Mouse (Mus musculus) mesoderm, embryonic 11.5 days (tissue): Measurements from ENCODE around the gene Mrpl9.
A peak's percentile ranks its signal among the peaks of the same experiment; 100 is the strongest.

Experiments used
- DNase-seq: peaks from one replicate; pipeline ENCODE4 v3.0.0-alpha.2; 2012; ENCODE audit warnings: low read depth, low spot score

Gene Mrpl9

DNA sequence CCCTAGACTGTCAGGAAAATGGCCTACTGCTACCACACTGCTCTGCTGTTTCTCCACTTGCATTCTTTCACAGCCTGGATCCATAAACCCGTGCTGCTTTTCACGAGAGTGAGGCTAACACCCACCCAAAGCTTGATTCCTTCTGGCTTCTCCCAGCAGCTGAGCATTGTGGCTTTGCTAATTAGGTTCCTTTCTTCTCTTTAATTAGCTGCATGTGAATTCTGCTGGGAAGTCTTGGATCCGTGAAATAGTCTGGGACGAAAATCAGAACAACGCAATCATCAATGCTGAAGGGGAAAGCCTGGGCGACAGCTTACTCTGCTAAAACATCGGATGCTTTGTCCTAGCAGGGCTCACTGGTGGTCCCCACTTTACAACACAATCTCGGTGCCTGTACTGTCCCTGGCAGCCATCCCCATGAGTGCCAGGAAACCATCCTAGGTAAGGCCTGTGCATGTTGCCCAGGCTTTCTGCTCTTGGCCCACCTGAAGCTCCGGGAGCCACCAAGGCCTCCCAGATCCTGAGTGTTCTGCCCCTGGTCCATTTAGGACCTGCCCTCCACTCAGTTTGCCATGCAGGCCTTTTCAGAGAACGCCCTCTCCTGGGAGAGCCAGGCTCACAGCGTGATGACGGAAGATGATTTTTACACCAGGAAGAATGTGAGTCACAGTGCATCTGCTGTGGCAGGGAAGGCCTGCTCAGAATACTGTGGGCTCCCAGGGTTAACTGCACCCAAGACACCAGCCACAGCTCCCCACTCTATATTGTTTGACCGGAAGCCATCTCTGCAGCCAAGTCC lies 22.7 kb downstream of the Mrpl9 start:
- no peak for DNase-seq

- DNase-seq = no peak
Measured at GRCm38 (mm10) chr3:94468931-94469330, 25.8 kb downstream of the Mrpl9 start.

DNA sequence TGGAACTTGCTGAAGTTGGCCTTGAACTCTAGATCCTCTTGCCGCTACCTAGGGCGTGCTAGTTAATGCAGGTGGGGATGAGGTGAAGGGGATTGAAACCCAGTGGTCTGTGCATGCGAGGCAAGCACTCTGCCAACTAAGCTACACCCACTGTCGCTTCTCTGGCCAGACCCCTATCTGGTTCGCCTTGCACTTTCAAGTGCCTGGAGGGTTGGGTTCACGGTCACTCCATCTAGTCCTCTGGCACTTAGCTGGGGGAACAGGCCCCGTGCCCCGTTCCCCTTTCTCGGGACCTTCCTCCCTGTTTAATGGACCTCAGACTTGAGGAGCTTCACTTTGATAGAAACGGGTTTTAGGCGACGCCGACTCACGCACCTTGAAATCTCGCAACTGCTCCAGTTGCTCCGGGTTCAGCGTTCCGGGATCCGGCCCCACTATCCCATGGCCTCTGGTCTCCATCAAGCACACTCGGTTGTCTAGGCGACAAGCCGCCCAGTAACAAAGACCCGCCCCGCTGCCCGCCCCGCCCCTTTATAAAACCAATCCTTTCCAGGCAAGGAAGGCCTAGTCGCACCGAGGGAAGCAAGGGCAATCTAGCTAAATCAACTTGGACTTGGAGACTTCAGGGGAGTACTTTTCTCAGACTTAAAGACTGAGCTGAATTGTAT lies 29.5 kb downstream of the Mrpl9 start:
- DNase-seq = peak; percentile 58

DNA sequence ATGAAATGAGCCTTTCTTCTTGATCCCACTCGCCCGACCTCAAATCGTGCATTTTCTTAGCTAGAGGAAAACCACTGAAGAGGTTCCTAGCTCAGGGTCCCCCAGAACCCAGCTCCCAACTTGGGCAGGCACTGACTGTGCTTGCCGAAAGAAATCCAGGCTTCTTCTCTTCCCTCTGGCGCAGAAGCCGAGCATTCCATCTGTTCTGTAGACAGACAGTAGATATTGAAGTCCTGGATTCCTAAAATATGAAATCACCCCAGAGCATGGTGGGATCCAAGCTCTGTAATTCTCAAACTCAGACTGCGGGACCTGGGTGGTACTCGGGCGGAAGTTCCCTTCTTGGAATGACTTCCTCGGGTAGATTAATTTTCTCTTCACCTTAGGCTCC lies 30.0 kb downstream of the Mrpl9 start:
- DNase-seq = no peak

GRCm38 (mm10) chr3:94473567-94474232 lies 30.6 kb downstream of the Mrpl9 start:
- no peak for DNase-seq

- DNase-seq = no peak
Measured at GRCm38 (mm10) chr3:94476301-94477035, 33.4 kb downstream of the Mrpl9 start.

DNA sequence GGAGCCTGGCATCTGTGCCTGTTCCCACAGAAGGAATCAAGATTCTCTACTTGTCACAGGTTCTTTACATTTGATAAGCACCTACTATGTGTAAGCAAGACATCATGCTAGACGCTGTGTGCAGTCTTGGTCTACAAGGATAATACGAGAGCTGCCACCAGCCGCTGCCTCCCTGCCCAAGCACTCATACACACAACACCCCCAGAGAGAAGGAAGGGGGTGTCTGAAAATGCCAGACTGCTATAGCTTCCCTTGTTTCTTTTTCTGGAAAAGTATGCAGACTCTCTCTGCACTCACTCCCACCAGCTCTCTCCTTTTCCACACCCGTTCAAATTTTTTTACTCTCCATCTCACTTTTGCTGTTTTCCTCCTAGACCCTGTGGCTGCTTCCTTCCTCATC lies 34.3 kb downstream of the Mrpl9 start:
- no peak for DNase-seq

GRCm38 (mm10) chr3:94477981-94478422 lies 34.9 kb downstream of the Mrpl9 start, which contains the start of gene Celf3:
Gene Celf3, plus strand, starts transcription at chr3:94478295.
- DNase-seq = peak; percentile 81

GRCm38 (mm10) chr3:94478591-94479169 lies 35.6 kb downstream of the Mrpl9 start:
- no peak for DNase-seq

DNA sequence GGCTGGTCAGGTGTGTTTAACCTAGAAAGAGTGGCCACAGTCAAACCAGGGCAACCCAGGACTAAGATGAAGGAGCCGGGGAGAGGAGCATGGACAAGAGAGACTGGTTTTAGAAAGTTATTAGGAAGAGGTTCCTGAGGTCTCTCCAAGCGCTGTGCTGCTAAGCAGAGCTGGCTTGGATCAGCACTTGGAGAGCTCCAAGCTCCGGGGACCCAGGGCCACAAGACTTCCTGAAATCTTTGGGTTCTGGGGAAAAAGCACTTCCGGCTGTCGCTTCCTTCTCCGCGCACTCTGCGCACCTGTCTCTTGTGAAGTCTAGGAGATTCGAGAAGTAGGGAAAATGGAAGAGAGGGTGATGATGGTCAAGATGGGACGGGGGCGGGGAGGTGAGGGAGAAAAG lies 36.4 kb downstream of the Mrpl9 start:
- DNase-seq = peak; percentile 51

DNA sequence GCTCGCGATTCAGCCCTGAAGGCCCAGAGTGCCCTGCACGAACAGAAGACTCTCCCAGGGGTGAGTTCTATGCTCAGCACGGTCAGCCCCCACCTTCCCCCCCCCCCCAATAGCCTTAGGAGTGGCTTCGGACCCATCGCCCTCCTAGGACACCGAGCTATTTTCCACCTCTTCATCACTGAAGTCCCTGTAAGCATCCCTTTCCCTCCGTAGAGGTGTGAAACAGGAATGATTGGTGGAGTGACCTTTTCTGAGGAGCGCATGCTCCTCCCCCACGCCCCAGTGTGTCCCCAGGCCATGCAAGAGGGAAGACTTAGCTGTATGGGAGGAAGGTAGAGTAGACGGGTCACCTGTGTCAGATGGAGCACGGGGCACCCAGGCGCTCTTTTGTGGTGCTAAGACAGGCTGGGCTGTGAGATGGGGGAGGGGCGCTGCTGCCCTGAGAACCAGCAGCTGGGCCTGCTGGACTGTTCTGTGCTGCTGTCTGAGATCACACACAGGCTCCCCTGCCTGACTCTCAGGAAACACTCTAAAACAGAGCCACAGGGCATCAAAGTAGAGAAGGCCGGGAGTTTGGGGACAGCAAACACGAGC lies 37.3 kb downstream of the Mrpl9 start, which contains the start of gene Riiad1:
Gene Riiad1, minus strand, starts transcription at position 51 of the 594 bp plus-strand sequence.
- DNase-seq = no peak

- DNase-seq = no peak
Measured at GRCm38 (mm10) chr3:94481429-94481828, 38.3 kb downstream of the Mrpl9 start.

DNA sequence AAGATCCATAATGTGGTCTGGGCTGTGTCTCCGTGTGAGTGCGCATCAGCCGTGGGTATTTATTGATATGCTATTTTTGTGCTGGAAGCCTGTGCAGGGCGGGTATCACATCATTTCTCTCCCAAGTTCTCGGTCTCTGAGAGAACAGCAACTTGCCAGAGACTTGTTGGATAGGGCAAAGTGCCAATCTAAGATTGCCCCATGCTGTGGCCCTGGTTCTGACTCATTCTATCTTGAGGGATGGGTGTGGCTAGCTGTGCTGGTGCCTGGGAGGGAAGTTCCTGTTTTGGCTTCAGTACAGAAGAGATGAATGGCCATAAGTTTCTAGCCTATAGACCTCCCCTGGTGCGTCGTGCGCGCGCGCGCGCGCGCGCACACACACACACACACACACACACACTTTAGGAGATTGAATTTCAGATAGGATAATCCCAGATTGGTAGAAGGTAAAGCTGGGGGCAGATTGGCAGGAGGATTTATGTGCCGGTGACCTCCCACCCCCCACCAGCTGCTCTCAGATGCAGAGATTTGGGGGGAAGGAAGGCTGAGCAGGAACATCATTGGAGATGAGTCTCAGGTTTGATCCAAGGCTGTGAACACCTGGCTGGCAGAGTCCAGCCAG lies 39.8 kb downstream of the Mrpl9 start:
- DNase-seq = no peak

DNA sequence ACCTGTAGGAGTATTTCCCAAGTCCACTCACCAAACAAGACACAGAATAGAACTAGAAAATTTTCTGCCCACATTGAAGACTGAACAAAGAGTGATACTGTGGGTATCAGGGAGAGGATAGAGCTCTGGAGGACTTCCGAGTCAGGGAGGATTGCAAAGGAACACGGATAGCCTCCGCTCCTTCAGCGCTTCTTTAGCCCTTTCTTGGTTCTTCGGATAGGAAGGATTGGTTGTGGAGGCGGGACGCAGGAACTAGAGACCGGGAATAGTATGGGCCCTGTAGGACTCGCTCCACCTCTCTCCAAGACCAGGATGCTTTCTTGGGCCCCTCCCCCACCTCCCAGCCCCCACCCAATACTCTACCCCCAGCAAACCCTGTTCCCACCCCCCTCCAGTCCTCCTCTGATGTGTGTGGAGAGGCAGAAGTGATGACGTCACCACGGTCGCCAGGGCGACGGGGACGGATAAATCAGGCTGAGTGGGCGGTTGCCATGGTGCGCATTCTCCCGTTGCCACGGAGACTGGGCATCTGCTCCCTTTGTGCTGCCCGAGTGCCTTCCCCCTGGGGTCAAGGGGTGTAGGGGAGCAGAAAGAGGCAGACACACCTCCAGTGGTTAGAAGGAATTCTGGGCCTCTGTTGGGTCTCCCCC lies 40.8 kb downstream of the Mrpl9 start:
- DNase-seq = peak; percentile 95

DNA sequence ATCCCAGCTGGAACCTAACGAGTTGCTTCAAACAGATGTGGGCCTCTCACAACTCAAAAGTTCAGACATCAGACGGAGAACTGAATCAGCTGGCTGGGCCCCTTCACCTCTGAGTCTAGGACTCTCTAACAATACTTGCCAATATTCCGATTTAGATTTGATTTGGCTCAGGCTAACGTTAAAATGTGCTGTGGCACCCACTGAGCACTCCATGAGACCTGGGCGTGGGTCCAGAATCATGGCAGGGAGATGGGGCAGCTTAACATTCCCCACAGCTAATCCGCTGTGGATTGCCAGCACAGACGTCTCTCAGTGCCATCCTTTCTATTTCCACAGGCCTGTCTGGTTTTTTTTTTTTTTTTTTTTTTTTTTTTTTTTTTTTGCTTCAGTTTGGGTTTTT lies 42.8 kb downstream of the Mrpl9 start:
- no peak for DNase-seq

DNA sequence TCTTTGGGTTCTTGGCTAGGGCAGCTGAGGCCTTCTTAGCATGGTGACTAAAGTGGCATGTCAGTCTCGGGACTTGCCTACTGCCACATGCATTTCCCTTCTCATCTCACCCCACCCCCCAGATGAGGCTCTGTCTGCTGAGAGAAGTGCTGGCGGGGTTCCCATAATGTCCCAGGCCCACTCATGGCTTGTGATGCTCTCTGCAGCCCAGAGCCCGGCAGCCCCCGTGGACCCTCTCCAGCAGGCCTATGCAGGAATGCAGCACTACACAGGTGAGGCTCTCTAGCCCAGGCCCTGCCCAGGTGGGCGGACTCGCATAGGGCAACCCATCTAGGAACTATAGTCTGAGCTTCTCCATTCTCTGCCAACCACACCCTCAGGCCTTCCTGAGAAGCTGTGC lies 44.5 kb downstream of the Mrpl9 start:
- no peak for DNase-seq

GRCm38 (mm10) chr3:94497162-94497561 lies 54.0 kb downstream of the Mrpl9 start:
- DNase-seq = no peak
